Mouse (Mus musculus): ENCODE data around the gene Pla2g4f. TPM values are rescaled to one million over a fixed set of nuclear protein-coding genes. Genes with fewer than 3 reads are reported as not detected.

Gene Pla2g4f
- 0.07 TPM in 1 of 2 replicates, not detected in the other for polyA plus RNA-seq (2015; fragmentation: Nextera tagmentation; extraction: Ambion mirVana)

DNA sequence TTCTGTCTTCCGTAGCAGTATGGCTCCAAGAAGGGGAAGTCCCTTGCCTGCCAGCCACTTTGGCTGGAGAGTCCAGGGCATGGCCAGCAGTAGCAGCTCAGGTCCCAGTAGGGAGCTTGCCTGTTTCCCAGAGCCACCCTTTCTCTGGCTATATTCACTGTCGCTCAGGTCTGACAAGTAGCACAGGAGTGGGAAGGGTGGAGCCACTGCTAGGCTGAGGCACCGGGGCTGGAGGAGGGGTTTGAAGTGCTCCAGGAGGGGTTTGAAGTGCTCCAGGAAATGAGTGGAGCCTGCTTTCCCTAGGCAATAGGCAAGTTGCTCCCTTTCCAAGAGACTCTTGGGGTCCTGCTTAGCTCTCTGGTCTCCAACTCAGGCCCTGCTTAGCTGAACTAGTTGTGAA lies at the start of gene Pla2g4f:
Pla2g4f (minus strand) TSS at position 190 of the 400 bp plus-strand sequence.
- ATAC-seq (replicated peaks; ENCODE audit: low FRiP score, low read depth) (no peak), DNase-seq (ENCODE audit: low spot score) (no peak)
- H3K4me3 ChIP-seq (replicated peaks; ENCODE audit: low read depth, low read length) = no peak within 1 kb of the TSS
- no peak within 1 kb of the TSS for H3K27ac ChIP-seq
- no peak within 1 kb of the TSS for H3K4me2 ChIP-seq (ENCODE audit: low read length)
- TF ChIP-seq CTCF (IDR thresholded peaks at IDR 0.05; ENCODE audit: low read depth) = no peak
- peaks cover 23% of the 10 kb centered on the region for H3K36me3 ChIP-seq (ENCODE audit: insufficient read depth, low read length)
- no peaks in the 10 kb centered on the region for H3K9me3 ChIP-seq (replicated peaks; ENCODE audit: low read length)
- H3K9ac ChIP-seq (ENCODE audit: low read depth, low read length) = no peak within 1 kb of the TSS
- WGBS = 48% methylated on average over 3 of the region's 3 CpGs
- no peaks in the 10 kb centered on the region for H3K27me3 ChIP-seq (ENCODE audit: insufficient read depth, low read length)
- no peaks in the 10 kb centered on the region for H3K4me1 ChIP-seq (replicated peaks; ENCODE audit: insufficient read depth, low read length)

DNA sequence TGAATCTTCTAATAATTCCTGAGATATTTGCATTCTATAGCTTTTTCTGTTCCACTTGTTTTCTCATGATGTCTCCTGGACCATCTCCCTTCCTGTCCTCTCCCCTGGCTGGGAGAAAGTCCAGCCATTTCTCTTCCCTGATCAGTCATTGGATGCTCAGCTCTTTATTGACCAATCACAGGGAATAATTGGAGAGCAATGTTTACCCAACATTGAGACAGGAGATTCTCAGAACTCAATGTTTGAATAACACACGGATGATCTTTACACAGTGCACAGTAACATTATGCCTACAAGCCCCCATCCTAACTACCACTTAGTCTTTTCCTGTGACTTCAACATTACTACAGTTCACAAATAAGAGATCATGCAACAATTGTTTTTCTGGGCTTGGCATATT lies 46.5 kb upstream of the Pla2g4f start:
- no peak overlapping the region for H3K9ac ChIP-seq (ENCODE audit: low read depth, low read length)
- H3K4me3 ChIP-seq (replicated peaks; ENCODE audit: low read depth, low read length) = no peak overlapping the region
- H3K4me1 ChIP-seq (replicated peaks; ENCODE audit: insufficient read depth, low read length) = no peaks in the 10 kb centered on the region
- H3K27ac ChIP-seq = no peak overlapping the region
- no peak for DNase-seq (ENCODE audit: low spot score)
- 85% methylated on average over 1 of the region's 1 CpGs for WGBS
- no peak for TF ChIP-seq CTCF (IDR thresholded peaks at IDR 0.05; ENCODE audit: low read depth)
- H3K36me3 ChIP-seq (ENCODE audit: insufficient read depth, low read length) = peaks cover 32% of the 10 kb centered on the region
- no peak overlapping the region for H3K4me2 ChIP-seq (ENCODE audit: low read length)
- H3K9me3 ChIP-seq (replicated peaks; ENCODE audit: low read length) = no peaks in the 10 kb centered on the region
- H3K27me3 ChIP-seq (ENCODE audit: insufficient read depth, low read length) = no peaks in the 10 kb centered on the region
- ATAC-seq (replicated peaks; ENCODE audit: low FRiP score, low read depth) = no peak

DNA sequence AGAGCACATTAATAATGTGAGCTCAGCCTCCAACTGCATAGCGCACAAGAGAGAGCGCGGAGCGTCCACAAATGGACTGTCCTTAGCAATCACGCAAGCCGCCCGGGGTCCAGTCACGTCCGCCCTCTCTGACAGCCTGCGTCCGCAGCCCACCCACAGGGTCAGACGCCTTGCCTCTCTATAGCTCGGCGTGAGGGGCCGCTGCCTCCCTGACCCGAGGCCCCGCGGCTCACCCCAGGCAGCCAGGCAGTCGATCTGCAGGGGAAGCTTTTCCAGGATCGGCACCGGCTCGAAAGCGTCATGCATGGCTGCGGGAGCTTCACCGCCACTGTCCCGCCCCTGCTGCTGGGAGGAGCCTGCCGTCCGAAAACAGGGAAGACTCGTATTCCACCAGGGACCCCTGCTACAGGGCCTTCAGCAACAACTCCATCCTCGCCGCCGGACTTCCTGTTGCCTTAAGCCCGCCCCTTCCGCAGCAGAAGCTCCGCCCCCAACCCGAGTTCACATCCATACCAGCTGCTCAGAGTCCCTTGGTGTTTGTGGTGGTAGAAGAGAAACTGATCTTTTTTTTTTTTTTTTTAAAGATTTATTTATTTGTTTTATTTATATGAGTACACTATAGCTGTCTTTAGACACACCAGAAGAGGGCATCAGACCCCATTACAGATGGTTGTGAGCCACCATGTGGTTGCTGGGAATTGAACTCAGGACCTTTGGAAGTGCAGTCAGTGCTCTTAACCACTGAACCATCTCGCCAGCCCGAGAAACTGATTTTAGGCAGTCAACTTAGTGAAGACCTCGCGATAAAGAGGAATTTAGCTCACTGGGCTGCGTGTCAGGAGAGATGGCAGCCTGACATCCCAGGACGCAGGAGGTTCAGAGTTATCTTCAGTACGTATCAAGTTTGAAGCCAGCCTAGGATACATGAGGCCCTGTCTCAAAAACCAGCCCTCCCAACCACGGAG lies 39.0 kb upstream of the Pla2g4f start, which contains the start of gene Vps39:
Vps39 (minus strand) TSS at position 456 of the 965 bp plus-strand sequence.
- peak within 1 kb of the TSS; percentile 85 for H3K27ac ChIP-seq
- no peaks in the 10 kb centered on the region for H3K9me3 ChIP-seq (replicated peaks; ENCODE audit: low read length)
- peaks cover 11% of the 10 kb centered on the region; the same call in 1 of the 2 replicates for H3K36me3 ChIP-seq (ENCODE audit: insufficient read depth, low read length)
- peak; percentile 98 for DNase-seq (ENCODE audit: low spot score)
- WGBS = 12% methylated on average over 44 of the region's 44 CpGs
- H3K4me1 ChIP-seq (replicated peaks; ENCODE audit: insufficient read depth, low read length) = no peaks in the 10 kb centered on the region; the same call in 1 of the 2 replicates
- TF ChIP-seq CTCF (IDR thresholded peaks at IDR 0.05; ENCODE audit: low read depth) = no peak; the same call in 1 of the 2 replicates
- peak; percentile 96 for ATAC-seq (replicated peaks; ENCODE audit: low FRiP score, low read depth)
- peak within 1 kb of the TSS; percentile 82 for H3K4me3 ChIP-seq (replicated peaks; ENCODE audit: low read depth, low read length)
- peak within 1 kb of the TSS; percentile 85 for H3K9ac ChIP-seq (ENCODE audit: low read depth, low read length)
- peak within 1 kb of the TSS; percentile 77 for H3K4me2 ChIP-seq (ENCODE audit: low read length)
- H3K27me3 ChIP-seq (ENCODE audit: insufficient read depth, low read length) = no peaks in the 10 kb centered on the region

DNA sequence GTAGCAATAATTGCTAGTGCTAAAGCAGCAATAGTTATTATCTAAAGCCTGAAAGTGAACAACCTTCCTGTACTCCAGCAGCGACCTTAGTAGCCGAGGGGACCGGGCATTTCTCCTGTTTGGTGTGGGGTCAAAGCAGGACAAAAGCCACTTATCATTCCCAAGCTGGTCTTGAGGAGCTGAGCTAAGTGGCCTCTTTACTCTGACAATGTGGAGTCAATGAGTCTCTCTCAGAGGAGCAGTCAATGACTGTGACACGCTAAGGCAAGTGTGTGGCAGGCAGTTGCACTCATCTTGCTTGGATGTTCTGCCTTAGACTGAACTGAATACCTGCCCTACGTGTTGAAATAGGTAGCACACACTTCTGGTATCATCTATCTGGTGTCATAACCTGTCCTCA lies 37.4 kb upstream of the Pla2g4f start:
- H3K4me2 ChIP-seq (ENCODE audit: low read length) = no peak overlapping the region

DNA sequence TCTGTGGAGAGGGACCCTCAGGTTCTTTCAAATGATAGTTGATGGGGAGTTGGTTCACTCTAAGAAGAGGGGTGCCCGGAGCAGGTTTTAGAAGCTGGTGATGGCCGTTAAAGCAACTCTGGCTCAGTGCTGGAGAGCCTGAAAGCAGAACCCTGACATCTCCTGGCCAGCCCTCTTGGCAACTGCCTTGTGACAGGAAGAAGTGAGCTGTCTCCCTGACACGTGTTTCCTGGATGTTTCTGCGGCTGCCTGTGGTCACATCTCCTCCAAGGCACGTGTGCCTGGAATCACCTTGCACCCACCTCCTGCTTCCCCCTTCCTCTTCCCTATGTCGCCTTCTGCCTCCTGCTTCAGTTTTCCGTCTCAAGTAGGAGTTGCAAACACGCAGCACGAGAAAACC lies 34.2 kb upstream of the Pla2g4f start:
- Histone ChIP-seq H3K4me2 (ENCODE audit: low read length) (no peak overlapping the region), H3K36me3 (ENCODE audit: insufficient read depth, low read length) (peaks cover 31% of the 10 kb centered on the region), H3K27me3 (ENCODE audit: insufficient read depth, low read length) (no peaks in the 10 kb centered on the region), H3K4me3 (replicated peaks; ENCODE audit: low read depth, low read length) (no peak overlapping the region), H3K9ac (ENCODE audit: low read depth, low read length) (no peak overlapping the region), H3K9me3 (replicated peaks; ENCODE audit: low read length) (no peaks in the 10 kb centered on the region), H3K4me1 (replicated peaks; ENCODE audit: insufficient read depth, low read length) (no peaks in the 10 kb centered on the region; the same call in 1 of the 2 replicates), H3K27ac (no peak overlapping the region)
- DNase-seq (ENCODE audit: low spot score) (peak; percentile 40), ATAC-seq (replicated peaks; ENCODE audit: low FRiP score, low read depth) (no peak)
- WGBS = 62% methylated on average over 9 of the region's 9 CpGs
- no peak for TF ChIP-seq CTCF (IDR thresholded peaks at IDR 0.05; ENCODE audit: low read depth)

More for the DNA sequence above, 37.4 kb upstream of the Pla2g4f start:
- TF ChIP-seq CTCF (IDR thresholded peaks at IDR 0.05; ENCODE audit: low read depth) = no peak
- Histone ChIP-seq H3K4me3 (replicated peaks; ENCODE audit: low read depth, low read length) (no peak overlapping the region), H3K27ac (no peak overlapping the region), H3K36me3 (ENCODE audit: insufficient read depth, low read length) (peaks cover 9% of the 10 kb centered on the region), H3K9me3 (replicated peaks; ENCODE audit: low read length) (no peaks in the 10 kb centered on the region), H3K27me3 (ENCODE audit: insufficient read depth, low read length) (no peaks in the 10 kb centered on the region), H3K4me1 (replicated peaks; ENCODE audit: insufficient read depth, low read length) (no peaks in the 10 kb centered on the region; the same call in 1 of the 2 replicates), H3K9ac (ENCODE audit: low read depth, low read length) (no peak overlapping the region)
- DNase-seq (ENCODE audit: low spot score) (no peak), ATAC-seq (replicated peaks; ENCODE audit: low FRiP score, low read depth) (no peak)
- WGBS = 82% methylated on average over 5 of the region's 5 CpGs

DNA sequence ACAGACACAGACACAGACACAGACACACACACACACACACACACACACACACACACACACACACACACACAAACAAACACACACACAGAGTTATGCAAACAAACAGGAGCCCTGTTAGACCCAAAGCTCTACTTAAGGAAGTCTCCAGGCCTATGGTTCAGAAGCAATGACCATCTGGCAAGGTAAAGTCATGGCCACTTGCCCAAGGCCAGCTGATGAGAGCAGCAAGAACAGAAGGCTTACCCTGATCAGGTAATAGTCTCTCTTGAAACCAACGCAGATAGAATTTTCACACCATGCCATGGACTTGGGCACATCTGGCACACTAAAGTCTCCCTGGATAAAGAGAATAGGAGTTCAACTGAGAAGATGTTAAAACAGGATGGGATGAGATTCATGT lies 27.8 kb upstream of the Pla2g4f start:
- TF ChIP-seq CTCF (IDR thresholded peaks at IDR 0.05; ENCODE audit: low read depth) = no peak
- DNase-seq (ENCODE audit: low spot score) (no peak), ATAC-seq (replicated peaks; ENCODE audit: low FRiP score, low read depth) (no peak)
- Histone ChIP-seq H3K27me3 (ENCODE audit: insufficient read depth, low read length) (no peaks in the 10 kb centered on the region), H3K36me3 (ENCODE audit: insufficient read depth, low read length) (peaks cover 42% of the 10 kb centered on the region), H3K27ac (no peak overlapping the region), H3K9ac (ENCODE audit: low read depth, low read length) (no peak overlapping the region), H3K9me3 (replicated peaks; ENCODE audit: low read length) (no peaks in the 10 kb centered on the region), H3K4me3 (replicated peaks; ENCODE audit: low read depth, low read length) (no peak overlapping the region), H3K4me2 (ENCODE audit: low read length) (no peak overlapping the region), H3K4me1 (replicated peaks; ENCODE audit: insufficient read depth, low read length) (no peaks in the 10 kb centered on the region)
- 94% methylated on average over 1 of the region's 1 CpGs for WGBS
